Mouse (Mus musculus) left cerebral cortex, postnatal 36 days (tissue): ENCODE measurements at regions not wholly inside any gene's neighbourhood (a gene's known extent, or its start where the extent isn't known, plus 50 kb on each side); places are given as distances from the start of the nearest gene placed in this dataset.
A peak's percentile ranks its signal among the peaks of the same experiment; 100 is the strongest.

ENCODE experiments used
- DNase-seq, 2 experiments: peaks; one replicate each; pipeline ENCODE4 v3.0.0; 2021 to 2022; ENCODE audit warnings: low spot score in 2 of 2, mixed read lengths in 1 of 2
- intact Hi-C: fragments of 180-260 bp; cut with DNase I; formaldehyde crosslinking; loops from one replicate; pipeline ENCODE4 v1.15.1; 2025

- intact Hi-C loops = no loop called here
- no peak for DNase-seq
Measured at GRCm38 (mm10) chr4:47954576-47955305, 90.2 kb upstream of the Nr4a3 start.

- no peak for DNase-seq
- intact Hi-C loops = no loop called here
Measured at GRCm38 (mm10) chr4:47964630-47965029, 80.3 kb upstream of the Nr4a3 start.

- DNase-seq = no peak
- intact Hi-C loops = no loop called here
Measured at GRCm38 (mm10) chr4:47971861-47972260, 73.1 kb upstream of the Nr4a3 start.

- intact Hi-C loops = no loop called here
- peak in 1 of 2 experiments; percentile 11 for DNase-seq
Measured at GRCm38 (mm10) chr4:47979579-47980313, 65.2 kb upstream of the Nr4a3 start.
